Mouse (Mus musculus) megakaryocyte, embryonic 14.5 days (primary cell): Measurements from ENCODE around the gene Ctdnep1.

Source experiments
- FLI1 ChIP-seq: IDR thresholded peaks from 2 replicates; pipeline ENCODE4 v1.6.1; 2012; ENCODE audit warnings: low read length, inconsistent platforms, mixed read lengths
- GATA1 ChIP-seq: IDR thresholded peaks from 3 replicates; pipeline ENCODE4 v1.6.1; 2012; ENCODE audit warnings: mixed read lengths, low read length, inconsistent platforms, borderline replicate concordance

DNA sequence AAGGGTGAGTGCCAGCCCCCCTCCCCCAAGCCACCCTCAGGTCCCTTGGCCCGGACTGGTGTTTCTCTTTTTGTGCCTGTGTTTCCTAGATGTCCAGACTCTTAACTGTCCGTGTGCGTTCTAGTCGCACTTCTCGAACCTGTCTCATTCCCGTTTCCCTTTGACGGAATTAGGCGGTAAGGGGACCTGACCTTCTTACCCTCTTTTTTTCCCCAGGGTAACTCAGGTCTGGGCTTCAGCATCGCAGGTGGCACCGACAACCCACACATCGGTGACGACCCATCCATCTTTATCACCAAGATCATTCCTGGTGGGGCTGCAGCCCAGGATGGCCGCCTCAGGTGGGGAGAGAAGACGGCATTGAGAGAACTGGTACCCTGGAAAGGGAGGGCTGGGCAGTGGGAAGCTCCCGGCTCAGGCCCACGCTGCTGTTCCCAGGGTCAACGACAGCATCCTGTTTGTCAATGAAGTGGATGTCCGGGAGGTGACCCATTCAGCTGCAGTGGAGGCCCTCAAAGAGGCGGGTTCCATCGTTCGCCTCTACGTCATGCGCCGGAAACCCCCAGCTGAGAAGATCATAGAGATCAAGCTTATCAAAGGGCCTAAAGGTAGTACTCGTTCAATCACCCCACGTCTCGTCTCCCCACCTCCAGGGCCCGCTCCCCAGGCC lies 49.8 kb downstream of the Ctdnep1 start:
- no peak for TF ChIP-seq GATA1
- TF ChIP-seq FLI1: no peak
